Mouse (Mus musculus): ENCODE data around the gene Lrba. TPM values are rescaled to one million over a fixed set of nuclear protein-coding genes. Genes with fewer than 3 reads are reported as not detected.

Gene Lrba
- polyA plus RNA-seq, 1 experiment, result 5.4 TPM

GRCm38 (mm10) chr3:86253791-86254190 lies 29.3 kb downstream of the Lrba start:
- Histone ChIP-seq H3K27me3 (ENCODE audit: control insufficient read depth, insufficient read depth, low read length) (no peaks in the 10 kb centered on the region), H3K4me3 (ENCODE audit: control insufficient read depth, low read depth, low read length) (no peak overlapping the region), H3K36me3 (ENCODE audit: control insufficient read depth, insufficient read depth, low read length) (no peaks in the 10 kb centered on the region), H3K27ac (ENCODE audit: control insufficient read depth, insufficient read depth, low read depth, low read length) (no peak overlapping the region), H3K4me1 (ENCODE audit: control insufficient read depth, insufficient read depth, low read length) (no peaks in the 10 kb centered on the region)
- TF ChIP-seq CTCF (IDR thresholded peaks at IDR 0.05; ENCODE audit: control insufficient read depth, insufficient read depth, insufficient replicate concordance, low read depth, low read length) (no peak), POLR2A (IDR thresholded peaks at IDR 0.05; ENCODE audit: control insufficient read depth, low read depth, low read length) (no peak)

- no peak for TF ChIP-seq CTCF (IDR thresholded peaks at IDR 0.05; ENCODE audit: control insufficient read depth, insufficient read depth, insufficient replicate concordance, low read depth, low read length)
- TF ChIP-seq POLR2A (IDR thresholded peaks at IDR 0.05; ENCODE audit: control insufficient read depth, low read depth, low read length), result no peak
- Histone ChIP-seq H3K4me3 (ENCODE audit: control insufficient read depth, low read depth, low read length) (no peak overlapping the region), H3K27ac (ENCODE audit: control insufficient read depth, insufficient read depth, low read depth, low read length) (no peak overlapping the region), H3K4me1 (ENCODE audit: control insufficient read depth, insufficient read depth, low read length) (no peaks in the 10 kb centered on the region), H3K36me3 (ENCODE audit: control insufficient read depth, insufficient read depth, low read length) (no peaks in the 10 kb centered on the region), H3K27me3 (ENCODE audit: control insufficient read depth, insufficient read depth, low read length) (no peaks in the 10 kb centered on the region)
Measured at GRCm38 (mm10) chr3:86268074-86268702, 43.7 kb downstream of the Lrba start.

- H3K4me1 ChIP-seq (ENCODE audit: control insufficient read depth, insufficient read depth, low read length), result no peaks in the 10 kb centered on the region
- TF ChIP-seq POLR2A (IDR thresholded peaks at IDR 0.05; ENCODE audit: control insufficient read depth, low read depth, low read length) (no peak), CTCF (IDR thresholded peaks at IDR 0.05; ENCODE audit: control insufficient read depth, insufficient read depth, insufficient replicate concordance, low read depth, low read length) (no peak)
- H3K4me3 ChIP-seq (ENCODE audit: control insufficient read depth, low read depth, low read length), result no peak overlapping the region
- H3K27me3 ChIP-seq (ENCODE audit: control insufficient read depth, insufficient read depth, low read length), result no peaks in the 10 kb centered on the region
- H3K36me3 ChIP-seq (ENCODE audit: control insufficient read depth, insufficient read depth, low read length), result no peaks in the 10 kb centered on the region
- no peak overlapping the region for H3K27ac ChIP-seq (ENCODE audit: control insufficient read depth, insufficient read depth, low read depth, low read length)
Measured at GRCm38 (mm10) chr3:86275651-86276050, 51.2 kb downstream of the Lrba start.

GRCm38 (mm10) chr3:86291326-86291725 lies 66.8 kb downstream of the Lrba start:
- H3K27me3 ChIP-seq (ENCODE audit: control insufficient read depth, insufficient read depth, low read length), result no peaks in the 10 kb centered on the region
- no peaks in the 10 kb centered on the region for H3K36me3 ChIP-seq (ENCODE audit: control insufficient read depth, insufficient read depth, low read length)
- H3K4me3 ChIP-seq (ENCODE audit: control insufficient read depth, low read depth, low read length), result no peak overlapping the region
- H3K27ac ChIP-seq (ENCODE audit: control insufficient read depth, insufficient read depth, low read depth, low read length), result no peak overlapping the region
- no peaks in the 10 kb centered on the region for H3K4me1 ChIP-seq (ENCODE audit: control insufficient read depth, insufficient read depth, low read length)
- TF ChIP-seq CTCF (IDR thresholded peaks at IDR 0.05; ENCODE audit: control insufficient read depth, insufficient read depth, insufficient replicate concordance, low read depth, low read length), result no peak
- no peak for TF ChIP-seq POLR2A (IDR thresholded peaks at IDR 0.05; ENCODE audit: control insufficient read depth, low read depth, low read length)

- no peak overlapping the region for H3K27ac ChIP-seq (ENCODE audit: control insufficient read depth, insufficient read depth, low read depth, low read length)
- no peaks in the 10 kb centered on the region for H3K27me3 ChIP-seq (ENCODE audit: control insufficient read depth, insufficient read depth, low read length)
- no peak overlapping the region for H3K4me3 ChIP-seq (ENCODE audit: control insufficient read depth, low read depth, low read length)
- no peaks in the 10 kb centered on the region for H3K4me1 ChIP-seq (ENCODE audit: control insufficient read depth, insufficient read depth, low read length)
- TF ChIP-seq CTCF (IDR thresholded peaks at IDR 0.05; ENCODE audit: control insufficient read depth, insufficient read depth, insufficient replicate concordance, low read depth, low read length) (no peak), POLR2A (IDR thresholded peaks at IDR 0.05; ENCODE audit: control insufficient read depth, low read depth, low read length) (no peak)
- no peaks in the 10 kb centered on the region for H3K36me3 ChIP-seq (ENCODE audit: control insufficient read depth, insufficient read depth, low read length)
Measured at GRCm38 (mm10) chr3:86294866-86295265, 70.4 kb downstream of the Lrba start.

- TF ChIP-seq CTCF (IDR thresholded peaks at IDR 0.05; ENCODE audit: control insufficient read depth, insufficient read depth, insufficient replicate concordance, low read depth, low read length) (no peak), POLR2A (IDR thresholded peaks at IDR 0.05; ENCODE audit: control insufficient read depth, low read depth, low read length) (no peak)
- no peaks in the 10 kb centered on the region for H3K27me3 ChIP-seq (ENCODE audit: control insufficient read depth, insufficient read depth, low read length)
- no peak overlapping the region for H3K4me3 ChIP-seq (ENCODE audit: control insufficient read depth, low read depth, low read length)
- H3K27ac ChIP-seq (ENCODE audit: control insufficient read depth, insufficient read depth, low read depth, low read length), result no peak overlapping the region
- H3K4me1 ChIP-seq (ENCODE audit: control insufficient read depth, insufficient read depth, low read length), result no peaks in the 10 kb centered on the region
- no peaks in the 10 kb centered on the region for H3K36me3 ChIP-seq (ENCODE audit: control insufficient read depth, insufficient read depth, low read length)
Measured at GRCm38 (mm10) chr3:86296214-86296613, 71.7 kb downstream of the Lrba start.

- no peak overlapping the region for H3K4me3 ChIP-seq (ENCODE audit: control insufficient read depth, low read depth, low read length)
- H3K27ac ChIP-seq (ENCODE audit: control insufficient read depth, insufficient read depth, low read depth, low read length), result no peak overlapping the region
- TF ChIP-seq CTCF (IDR thresholded peaks at IDR 0.05; ENCODE audit: control insufficient read depth, insufficient read depth, insufficient replicate concordance, low read depth, low read length) (no peak), POLR2A (IDR thresholded peaks at IDR 0.05; ENCODE audit: control insufficient read depth, low read depth, low read length) (no peak)
- no peaks in the 10 kb centered on the region for H3K4me1 ChIP-seq (ENCODE audit: control insufficient read depth, insufficient read depth, low read length)
- no peaks in the 10 kb centered on the region for H3K36me3 ChIP-seq (ENCODE audit: control insufficient read depth, insufficient read depth, low read length)
- H3K27me3 ChIP-seq (ENCODE audit: control insufficient read depth, insufficient read depth, low read length), result no peaks in the 10 kb centered on the region
Measured at GRCm38 (mm10) chr3:86308833-86309232, 84.4 kb downstream of the Lrba start.

Measured in testis, adult 2 months (tissue).